Mouse (Mus musculus) heart, postnatal 0 days (tissue): Measurements from ENCODE around the gene Pitx2. TPM values are rescaled to one million over a fixed set of nuclear protein-coding genes. Genes with fewer than 3 reads are reported as not detected.

Experiments
- ATAC-seq: fragments of 200-750 bp; cut with Nextera tagmentation; 2 replicates; pipeline ENCODE4 v1.8.0; 2017; ENCODE audit warnings: low read depth, moderate number of reproducible peaks, moderate library complexity; ENCODE audit not compliant: insufficient read depth
- DNase-seq: peaks from one replicate; pipeline ENCODE4 v3.0.0-alpha.2; 2016; ENCODE audit warnings: low spot score
- H3K27ac ChIP-seq: fragments of 300-500 bp; sonication (generic); 2 replicates; pipeline ENCODE4 v1.5.1; 2014; ENCODE audit warnings: low read depth, mild to moderate bottlenecking
- H3K27me3 ChIP-seq: fragments of 300-500 bp; sonication (generic); 2 replicates; pipeline ENCODE4 v1.6.1; 2014; ENCODE audit warnings: low read length, mixed read lengths; ENCODE audit not compliant: control insufficient read depth, insufficient read depth
- H3K36me3 ChIP-seq: fragments of 300-500 bp; sonication (generic); replicated peaks from 2 replicates; pipeline ENCODE4 v1.6.1; 2014; ENCODE audit warnings: low read length, mixed read lengths; ENCODE audit not compliant: control insufficient read depth, insufficient read depth
- H3K4me1 ChIP-seq: fragments of 300-500 bp; sonication (generic); 2 replicates; pipeline ENCODE4 v1.6.1; 2014; ENCODE audit warnings: antibody characterized with exemption; ENCODE audit not compliant: control insufficient read depth, insufficient read depth
- H3K4me2 ChIP-seq: fragments of 300-500 bp; sonication (generic); 2 replicates; pipeline ENCODE4 v1.6.1; 2014; ENCODE audit warnings: low read depth, mild to moderate bottlenecking, low read length, moderate library complexity
- H3K4me3 ChIP-seq: fragments of 300-500 bp; sonication (generic); 2 replicates; pipeline ENCODE4 v1.5.1; 2014; ENCODE audit warnings: low read depth, low read length
- H3K9ac ChIP-seq: fragments of 300-500 bp; sonication (generic); replicated peaks from 2 replicates; pipeline ENCODE4 v1.6.1; 2014; ENCODE audit warnings: low read depth, low read length, mixed read lengths
- H3K9me3 ChIP-seq: fragments of 300-500 bp; sonication (generic); replicated peaks from 2 replicates; pipeline ENCODE4 v1.6.1; 2016; ENCODE audit warnings: low read length; ENCODE audit not compliant: control insufficient read depth
- CTCF ChIP-seq: IDR thresholded peaks from 2 replicates; pipeline ENCODE4 v1.5.1; 2016; ENCODE audit warnings: antibody characterized with exemption, control low read depth, low read depth
- EP300 ChIP-seq: IDR thresholded peaks from 2 replicates; pipeline ENCODE4 v1.6.1; 2016; ENCODE audit warnings: antibody characterized with exemption, low read depth
- WGBS: fragments of 180-500 bp; shearing (Covaris S2); extraction: QIAGEN DNeasy Blood & Tissue Kit; methylation state at CpG from one replicate; pipeline ENCODE4 v1.1.7; 2014; 5-methylcytosine and 5-hydroxymethylcytosine counted together
- polyA plus RNA-seq: library from polyadenylated mRNA; unstranded; fragments of >200 nt; fragmentation: Nextera tagmentation; extraction: Ambion mirVana; gene quantifications from 2 replicates; pipeline ENCODE4 v1.2.1, GENCODE M21; 2015
- total RNA-seq: library from RNA; depleted of rRNA; stranded (reverse); fragments of >200 nt; gene quantifications from 2 replicates; pipeline ENCODE4 v1.2.3, GENCODE M21; 2014; ENCODE audit warnings: low replicate concordance

Pitx2 gene
- total and polyA plus RNA-seq, 2 experiments from 2014 or later, result 3.9 to 13.0 TPM

- peaks cover 92% of the 10 kb centered on the region for H3K27me3 ChIP-seq
- 7% methylated on average over 9 of the region's 9 CpGs for WGBS
- H3K4me2 ChIP-seq, result peak overlapping the region; percentile 72
- ATAC-seq (no peak), DNase-seq (no peak)
- no peaks in the 10 kb centered on the region for H3K36me3 ChIP-seq
- TF ChIP-seq EP300 (no peak), CTCF (no peak)
- no peaks in the 10 kb centered on the region for H3K4me1 ChIP-seq
- peak overlapping the region; percentile 64; the same call in 1 of the 2 replicates for H3K27ac ChIP-seq
- peak overlapping the region; percentile 58 for H3K4me3 ChIP-seq
- peak overlapping the region; percentile 53; the same call in 1 of the 2 replicates for H3K9ac ChIP-seq
- no peaks in the 10 kb centered on the region for H3K9me3 ChIP-seq
Observed at GRCm38 (mm10) chr3:129216491-129216890, 16.8 kb downstream of the Pitx2 start.

- Histone ChIP-seq H3K9ac (peak overlapping the region; percentile 53; the same call in 1 of the 2 replicates), H3K4me3 (peak overlapping the region; percentile 58), H3K4me2 (peak overlapping the region; percentile 72), H3K36me3 (no peaks in the 10 kb centered on the region), H3K9me3 (no peaks in the 10 kb centered on the region), H3K4me1 (no peaks in the 10 kb centered on the region), H3K27ac (0 out of 2 replicates have a peak overlapping the region, but pooled peaks have one; percentile 11), H3K27me3 (peaks cover 92% of the 10 kb centered on the region)
- WGBS, result 6% methylated on average over 34 of the region's 34 CpGs
- no peak for DNase-seq
- ATAC-seq, result no peak
- TF ChIP-seq CTCF (no peak), EP300 (no peak)
Observed at GRCm38 (mm10) chr3:129216911-129217561, 17.4 kb downstream of the Pitx2 start.

GRCm38 (mm10) chr3:129217862-129218370 is 18.2 kb downstream of the Pitx2 start:
- 11% methylated on average over 12 of the region's 12 CpGs for WGBS

GRCm38 (mm10) chr3:129218371-129218921 is 18.8 kb downstream of the Pitx2 start:
- ATAC-seq (no peak), DNase-seq (no peak)
- Histone ChIP-seq H3K9me3 (no peaks in the 10 kb centered on the region), H3K4me1 (no peaks in the 10 kb centered on the region), H3K36me3 (no peaks in the 10 kb centered on the region), H3K4me3 (peak overlapping the region; percentile 58), H3K27me3 (peaks cover 92% of the 10 kb centered on the region), H3K9ac (0 out of 2 replicates have a peak overlapping the region, but pooled peaks have one; percentile 2), H3K4me2 (peak overlapping the region; percentile 72), H3K27ac (no peak overlapping the region)
- TF ChIP-seq CTCF, result no peak
- no peak for TF ChIP-seq EP300
- WGBS, result 3% methylated on average over 41 of the region's 41 CpGs

More at GRCm38 (mm10) chr3:129217862-129218370, 18.2 kb downstream of the Pitx2 start:
- Histone ChIP-seq H3K4me3 (peak overlapping the region; percentile 58), H3K9ac (no peak overlapping the region), H3K27ac (no peak overlapping the region), H3K4me1 (no peaks in the 10 kb centered on the region), H3K27me3 (peaks cover 92% of the 10 kb centered on the region), H3K4me2 (peak overlapping the region; percentile 72), H3K9me3 (no peaks in the 10 kb centered on the region), H3K36me3 (no peaks in the 10 kb centered on the region)
- DNase-seq (no peak), ATAC-seq (no peak)
- TF ChIP-seq CTCF, result no peak
- TF ChIP-seq EP300, result no peak

GRCm38 (mm10) chr3:129220086-129220670 is 20.5 kb downstream of the Pitx2 start:
- TF ChIP-seq CTCF (no peak), EP300 (no peak)
- WGBS, result 21% methylated on average over 7 of the region's 7 CpGs
- H3K27ac ChIP-seq, result no peak overlapping the region
- H3K9ac ChIP-seq, result no peak overlapping the region
- ATAC-seq (no peak), DNase-seq (no peak)
- H3K4me3 ChIP-seq, result peak overlapping the region; percentile 10; the same call in 1 of the 2 replicates
- H3K27me3 ChIP-seq, result peaks cover 92% of the 10 kb centered on the region
- peak overlapping the region; percentile 30; the same call in 1 of the 2 replicates for H3K4me2 ChIP-seq
- H3K36me3 ChIP-seq, result no peaks in the 10 kb centered on the region
- no peaks in the 10 kb centered on the region for H3K4me1 ChIP-seq
- no peaks in the 10 kb centered on the region for H3K9me3 ChIP-seq
